Mouse (Mus musculus) CD4-positive helper T cell, adult 2 months (primary cell): ENCODE data around the gene 1700001C19Rik.

Source experiments
- DNase-seq: peaks from one replicate; pipeline ENCODE4 v3.0.0-alpha.2; 2012; ENCODE audit warnings: low read depth, missing footprints, low spot score

1700001C19Rik gene

GRCm38 (mm10) chr17:47373991-47374390 lies 63.2 kb downstream of the 1700001C19Rik start:
- DNase-seq: no peak

DNA sequence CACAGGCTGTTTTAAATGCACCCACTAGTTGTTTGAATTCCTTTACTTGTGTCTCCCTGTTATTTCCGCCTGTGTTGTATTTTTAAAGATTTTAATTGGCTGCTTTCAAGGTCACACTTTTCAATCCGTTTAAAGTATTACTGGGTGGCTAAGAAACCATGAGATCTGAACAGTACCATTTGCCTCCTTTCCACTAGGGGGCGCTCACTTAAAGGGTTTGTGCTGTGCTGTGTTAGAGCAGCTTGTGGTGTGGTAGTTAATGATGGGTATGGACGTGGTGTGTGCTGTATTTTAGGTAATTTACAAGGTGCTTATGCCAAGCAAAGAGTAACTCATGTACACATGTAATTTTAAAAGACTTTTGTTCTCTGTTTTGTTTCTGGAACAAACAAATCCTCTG lies 65.7 kb downstream of the 1700001C19Rik start:
- peak; percentile 78 for DNase-seq

GRCm38 (mm10) chr17:47369087-47369443 lies 68.1 kb downstream of the 1700001C19Rik start:
- no peak for DNase-seq

DNA sequence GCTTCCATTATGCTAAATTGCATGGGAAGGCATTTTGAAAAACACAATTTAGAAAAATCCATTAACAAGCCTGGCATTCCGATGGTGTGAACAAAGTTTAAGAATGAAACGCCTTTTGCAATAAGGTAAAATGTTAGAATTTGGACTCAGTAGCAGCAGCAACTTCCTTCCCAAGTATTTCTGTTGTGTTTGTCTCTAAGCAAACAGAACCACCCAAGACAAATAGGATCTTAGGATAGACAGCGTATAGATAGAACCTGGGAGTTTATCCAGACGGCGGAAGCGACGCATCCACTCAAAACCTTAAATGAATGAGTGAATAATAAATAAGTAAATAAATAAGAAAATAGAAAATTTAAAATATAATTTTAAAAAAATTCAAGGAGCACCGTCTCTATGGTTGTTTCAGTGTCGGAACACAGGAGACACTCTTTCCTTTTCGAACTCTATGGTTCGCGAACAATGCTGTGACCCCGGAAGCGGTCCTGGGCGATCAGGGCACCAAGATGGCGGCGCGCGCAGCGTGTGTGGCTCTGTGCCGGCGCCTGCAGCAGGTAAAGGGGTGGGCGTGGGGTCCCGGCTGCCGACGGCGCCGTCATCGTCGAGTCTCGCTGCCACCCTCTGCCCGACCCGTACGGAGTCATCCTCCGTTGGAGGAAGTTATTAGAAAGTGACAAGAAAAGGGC lies 68.6 kb downstream of the 1700001C19Rik start, which contains the start of gene Mrps10:
TSS of gene Mrps10 (plus strand) at position 487 of the 686 bp plus-strand sequence.
- DNase-seq: peak; percentile 91
